Mouse (Mus musculus) liver, postnatal 0 days (tissue): ENCODE results near the gene Vmn2r46. TPM values are rescaled to one million over a fixed set of nuclear protein-coding genes. Genes with fewer than 3 reads are reported as not detected.
"Not testable (repeated sequence)": the region's sequence is repeated elsewhere in the genome, so short reads cannot be mapped to it uniquely, and the experiment has no call there.

ENCODE experiments used
- ATAC-seq: fragments of 200-750 bp; cut with Nextera tagmentation; 2 replicates; pipeline ENCODE4 v1.8.0; 2017; ENCODE audit warnings: mild to moderate bottlenecking, moderate library complexity
- DNase-seq: peaks from one replicate; pipeline ENCODE4 v3.0.0-alpha.2; 2016
- H3K27ac ChIP-seq: fragments of 300-500 bp; sonication (generic); 2 replicates; pipeline ENCODE4 v1.5.1; 2014; ENCODE audit warnings: antibody characterized with exemption, moderate library complexity, mild to moderate bottlenecking, low read depth
- H3K27me3 ChIP-seq: fragments of 300-500 bp; sonication (generic); 2 replicates; pipeline ENCODE4 v1.6.1; 2014; ENCODE audit warnings: low read length, control low read depth, mixed read lengths; ENCODE audit not compliant: insufficient read depth
- H3K36me3 ChIP-seq: fragments of 300-500 bp; sonication (generic); replicated peaks from 2 replicates; pipeline ENCODE4 v1.6.1; 2014; ENCODE audit warnings: mild to moderate bottlenecking, control low read depth, low read length, moderate library complexity, mixed read lengths; ENCODE audit not compliant: insufficient read depth
- H3K4me1 ChIP-seq: fragments of 300-500 bp; sonication (generic); 2 replicates; pipeline ENCODE4 v1.6.1; 2014; ENCODE audit warnings: antibody characterized with exemption, mild to moderate bottlenecking, control low read depth; ENCODE audit not compliant: insufficient read depth
- H3K4me2 ChIP-seq: fragments of 300-500 bp; sonication (generic); 2 replicates; pipeline ENCODE4 v1.6.1; 2014; ENCODE audit warnings: low read depth, mild to moderate bottlenecking, low read length, moderate library complexity, mixed read lengths
- H3K4me3 ChIP-seq: fragments of 300-500 bp; sonication (generic); 2 replicates; pipeline ENCODE4 v1.5.1; 2014; ENCODE audit warnings: low read depth, low read length
- H3K9ac ChIP-seq: fragments of 300-500 bp; sonication (generic); replicated peaks from 2 replicates; pipeline ENCODE4 v1.6.1; 2014; ENCODE audit warnings: mild to moderate bottlenecking, moderate library complexity
- H3K9me3 ChIP-seq: fragments of 300-500 bp; sonication (generic); 2 replicates; pipeline ENCODE4 v1.6.1; 2016; ENCODE audit warnings: mild to moderate bottlenecking, control low read depth, low read length, mixed read lengths
- WGBS: fragments of 180-500 bp; shearing (Covaris S2); extraction: QIAGEN DNeasy Blood & Tissue Kit; methylation state at CpG from one replicate; pipeline ENCODE4 v1.1.7; 2014; ENCODE audit not compliant: insufficient replicate concordance; 5-methylcytosine and 5-hydroxymethylcytosine counted together
- polyA plus RNA-seq: library from polyadenylated mRNA; unstranded; fragments of >200 nt; fragmentation: Nextera tagmentation; extraction: Ambion mirVana; gene quantifications from 2 replicates; pipeline ENCODE4 v1.2.1, GENCODE M21; 2015

Vmn2r46 gene
- polyA plus RNA-seq = not detected in 2 replicates

GRCm38 (mm10) chr7:9770471-9770870 lies at the start of gene Vmn2r46:
Gene Vmn2r46, minus strand, starts transcription at chr7:9770571.
- H3K4me1 ChIP-seq, H3K27ac ChIP-seq, ATAC-seq, H3K27me3 ChIP-seq, H3K4me3 ChIP-seq, H3K4me2 ChIP-seq, H3K36me3 ChIP-seq, H3K9ac ChIP-seq, H3K9me3 ChIP-seq, DNase-seq: not testable (repeated sequence)
- WGBS = no CpG with 5 or more reads among the region's 1 CpGs

Other genes with a start within 250 kb of the Vmn2r46 start
- not detected in 2 replicates for gene Vmn2r47, start 70.8 kb upstream of the Vmn2r46 start, polyA plus RNA-seq
- not detected in 2 replicates for gene Vmn2r48, start 183.0 kb upstream of the Vmn2r46 start, polyA plus RNA-seq
- gene Vmn2r49, start 221.7 kb upstream of the Vmn2r46 start, polyA plus RNA-seq = not detected in 2 replicates